Mouse (Mus musculus): ENCODE data around the gene Gm3045. TPM values are rescaled to one million over a fixed set of nuclear protein-coding genes. Genes with fewer than 3 reads are reported as not detected.

Gene Gm3045
- polyA plus RNA-seq, 1 experiment from 2014 or later, result not detected

- H3K9ac ChIP-seq (replicated peaks), result no peak overlapping the region
- peaks cover 65% of the 10 kb centered on the region for H3K27me3 ChIP-seq
- H3K4me3 ChIP-seq, result no peak overlapping the region
- H3K36me3 ChIP-seq, result no peaks in the 10 kb centered on the region
- no peak overlapping the region for H3K27ac ChIP-seq (replicated peaks)
- WGBS, result 58% methylated on average over 13 of the region's 13 CpGs
- no peaks in the 10 kb centered on the region for H3K9me3 ChIP-seq
- H3K4me2 ChIP-seq (replicated peaks), result no peak overlapping the region
- peaks cover 9% of the 10 kb centered on the region for H3K4me1 ChIP-seq
- no peak for ATAC-seq (ENCODE audit: low FRiP score, low read depth)
Observed at GRCm38 (mm10) chr13:56418685-56419483, 7.5 kb upstream of the Gm3045 start.

- 79% methylated on average over 6 of the region's 6 CpGs for WGBS
Observed at GRCm38 (mm10) chr13:56419538-56419937, 6.9 kb upstream of the Gm3045 start.

DNA sequence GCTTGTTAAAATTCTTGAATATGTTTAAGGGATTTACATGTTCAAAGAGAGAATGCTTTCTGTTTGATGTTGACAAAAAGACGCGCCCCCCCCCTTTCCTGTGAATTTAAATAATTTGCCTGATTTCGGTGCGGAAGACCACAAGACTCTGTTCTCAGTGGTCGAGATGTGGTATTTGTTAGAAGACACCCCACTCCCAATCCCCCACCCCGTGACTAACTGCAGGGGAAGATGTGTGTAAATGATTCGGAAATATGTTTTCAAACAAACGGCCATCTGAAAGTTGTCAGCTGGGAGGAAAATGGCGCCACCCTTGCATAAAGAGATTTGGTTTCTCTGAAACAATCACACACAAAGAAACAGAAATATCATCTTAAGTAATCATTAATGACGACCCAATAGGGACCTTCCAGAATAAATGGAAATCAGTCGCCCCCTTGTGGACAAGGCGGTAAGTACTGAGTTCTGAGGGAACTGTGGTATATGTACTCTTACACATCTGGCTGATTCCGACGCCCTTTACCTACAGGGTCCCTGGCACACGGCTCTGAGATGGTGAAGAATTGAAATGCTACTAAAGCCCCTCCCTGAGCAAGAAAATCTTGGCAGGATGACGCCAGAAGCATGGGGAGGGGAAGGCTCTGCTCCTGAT, 4.2 kb upstream of the Gm3045 start:
- no peak overlapping the region for H3K9ac ChIP-seq (replicated peaks)
- H3K4me2 ChIP-seq (replicated peaks), result no peak overlapping the region
- H3K27me3 ChIP-seq, result peaks cover 64% of the 10 kb centered on the region
- H3K36me3 ChIP-seq, result no peaks in the 10 kb centered on the region
- H3K4me3 ChIP-seq, result no peak overlapping the region
- ATAC-seq (ENCODE audit: low FRiP score, low read depth), result no peak
- peaks cover 3% of the 10 kb centered on the region; the same call in 1 of the 2 replicates for H3K4me1 ChIP-seq
- H3K27ac ChIP-seq (replicated peaks), result no peak overlapping the region
- no peaks in the 10 kb centered on the region for H3K9me3 ChIP-seq
- 29% methylated on average over 16 of the region's 16 CpGs for WGBS

More at GRCm38 (mm10) chr13:56419538-56419937, 6.9 kb upstream of the Gm3045 start:
- no peak overlapping the region for H3K4me2 ChIP-seq (replicated peaks)
- H3K27ac ChIP-seq (replicated peaks), result no peak overlapping the region
- H3K9me3 ChIP-seq, result no peaks in the 10 kb centered on the region
- peaks cover 5% of the 10 kb centered on the region for H3K4me1 ChIP-seq
- H3K9ac ChIP-seq (replicated peaks), result no peak overlapping the region
- H3K27me3 ChIP-seq, result peaks cover 68% of the 10 kb centered on the region
- no peaks in the 10 kb centered on the region for H3K36me3 ChIP-seq
- ATAC-seq (ENCODE audit: low FRiP score, low read depth), result no peak
- H3K4me3 ChIP-seq, result no peak overlapping the region

- no peak for ATAC-seq (ENCODE audit: low FRiP score, low read depth)
- Histone ChIP-seq H3K9me3 (no peaks in the 10 kb centered on the region), H3K27me3 (peaks cover 64% of the 10 kb centered on the region), H3K4me3 (no peak overlapping the region), H3K4me1 (peaks cover 6% of the 10 kb centered on the region; the same call in 1 of the 2 replicates), H3K9ac (replicated peaks) (no peak overlapping the region), H3K27ac (replicated peaks) (no peak overlapping the region), H3K36me3 (no peaks in the 10 kb centered on the region), H3K4me2 (replicated peaks) (no peak overlapping the region)
- WGBS, result 86% methylated on average over 7 of the region's 7 CpGs
Observed at GRCm38 (mm10) chr13:56425931-56426330, 463 bp upstream of the Gm3045 start.

- H3K36me3 ChIP-seq, result no peaks in the 10 kb centered on the region
- ATAC-seq (ENCODE audit: low FRiP score, low read depth), result peak; percentile 84
- 30% methylated on average over 16 of the region's 16 CpGs for WGBS
Observed at GRCm38 (mm10) chr13:56428724-56429500, 2.5 kb downstream of the Gm3045 start.

DNA sequence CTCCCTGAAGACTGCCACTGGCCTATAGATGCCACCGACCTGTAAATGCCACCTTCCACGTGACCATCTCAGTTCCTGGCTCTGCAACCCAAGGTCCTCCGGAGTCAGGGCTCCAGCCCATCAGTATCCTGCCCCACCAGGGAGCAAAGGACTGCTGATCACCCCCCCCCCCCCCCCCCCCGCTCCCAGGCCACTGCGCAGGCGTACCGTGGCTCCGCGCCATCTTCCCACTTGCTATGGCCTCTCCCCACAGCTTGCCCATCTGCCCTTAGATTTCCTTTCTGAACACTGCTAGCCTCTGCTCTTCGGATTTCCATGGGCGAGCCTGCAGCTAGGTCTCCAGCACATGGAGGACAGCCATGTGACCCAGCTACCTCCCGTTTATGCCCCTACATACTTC, 6.1 kb downstream of the Gm3045 start:
- Histone ChIP-seq H3K9ac (replicated peaks) (no peak overlapping the region), H3K27me3 (peaks cover 73% of the 10 kb centered on the region), H3K4me2 (replicated peaks) (no peak overlapping the region), H3K9me3 (no peaks in the 10 kb centered on the region), H3K27ac (replicated peaks) (no peak overlapping the region), H3K4me3 (no peak overlapping the region), H3K4me1 (peaks cover 18% of the 10 kb centered on the region), H3K36me3 (no peaks in the 10 kb centered on the region)
- no peak for ATAC-seq (ENCODE audit: low FRiP score, low read depth)
- 93% methylated on average over 11 of the region's 12 CpGs for WGBS

More at GRCm38 (mm10) chr13:56428724-56429500, 2.5 kb downstream of the Gm3045 start:
- Histone ChIP-seq H3K4me2 (replicated peaks) (no peak overlapping the region), H3K27ac (replicated peaks) (no peak overlapping the region), H3K9me3 (no peaks in the 10 kb centered on the region), H3K9ac (replicated peaks) (no peak overlapping the region), H3K27me3 (peaks cover 55% of the 10 kb centered on the region), H3K4me1 (peaks cover 11% of the 10 kb centered on the region), H3K4me3 (no peak overlapping the region)

- Histone ChIP-seq H3K27me3 (peaks cover 73% of the 10 kb centered on the region), H3K4me2 (replicated peaks) (no peak overlapping the region), H3K27ac (replicated peaks) (no peak overlapping the region)
Observed at GRCm38 (mm10) chr13:56433466-56433865, 7.1 kb downstream of the Gm3045 start.

GRCm38 (mm10) chr13:56434311-56434751, 7.9 kb downstream of the Gm3045 start:
- H3K9ac ChIP-seq (replicated peaks), result no peak overlapping the region
- WGBS, result 81% methylated on average over 9 of the region's 9 CpGs
- H3K4me2 ChIP-seq (replicated peaks), result no peak overlapping the region
- no peak overlapping the region for H3K4me3 ChIP-seq
- ATAC-seq (ENCODE audit: low FRiP score, low read depth), result no peak
- H3K4me1 ChIP-seq, result peaks cover 23% of the 10 kb centered on the region
- H3K27ac ChIP-seq (replicated peaks), result no peak overlapping the region
- H3K27me3 ChIP-seq, result peaks cover 73% of the 10 kb centered on the region
- H3K36me3 ChIP-seq, result no peaks in the 10 kb centered on the region
- no peaks in the 10 kb centered on the region for H3K9me3 ChIP-seq

More at GRCm38 (mm10) chr13:56433466-56433865, 7.1 kb downstream of the Gm3045 start:
- 9% methylated on average over 10 of the region's 10 CpGs for WGBS
- Histone ChIP-seq H3K36me3 (no peaks in the 10 kb centered on the region), H3K9me3 (no peaks in the 10 kb centered on the region), H3K4me3 (no peak overlapping the region), H3K4me1 (peaks cover 24% of the 10 kb centered on the region), H3K9ac (replicated peaks) (no peak overlapping the region)
- ATAC-seq (ENCODE audit: low FRiP score, low read depth), result peak; percentile 45; the same call in 1 of the 2 replicates

GRCm38 (mm10) chr13:56435615-56436287, 9.4 kb downstream of the Gm3045 start:
- H3K9me3 ChIP-seq, result no peaks in the 10 kb centered on the region
- no peak overlapping the region for H3K4me3 ChIP-seq
- H3K27ac ChIP-seq (replicated peaks), result no peak overlapping the region
- 69% methylated on average over 10 of the region's 10 CpGs for WGBS
- no peak for ATAC-seq (ENCODE audit: low FRiP score, low read depth)
- H3K36me3 ChIP-seq, result no peaks in the 10 kb centered on the region
- H3K4me2 ChIP-seq (replicated peaks), result no peak overlapping the region
- H3K27me3 ChIP-seq, result peaks cover 74% of the 10 kb centered on the region
- no peak overlapping the region for H3K9ac ChIP-seq (replicated peaks)
- peaks cover 23% of the 10 kb centered on the region for H3K4me1 ChIP-seq

DNA sequence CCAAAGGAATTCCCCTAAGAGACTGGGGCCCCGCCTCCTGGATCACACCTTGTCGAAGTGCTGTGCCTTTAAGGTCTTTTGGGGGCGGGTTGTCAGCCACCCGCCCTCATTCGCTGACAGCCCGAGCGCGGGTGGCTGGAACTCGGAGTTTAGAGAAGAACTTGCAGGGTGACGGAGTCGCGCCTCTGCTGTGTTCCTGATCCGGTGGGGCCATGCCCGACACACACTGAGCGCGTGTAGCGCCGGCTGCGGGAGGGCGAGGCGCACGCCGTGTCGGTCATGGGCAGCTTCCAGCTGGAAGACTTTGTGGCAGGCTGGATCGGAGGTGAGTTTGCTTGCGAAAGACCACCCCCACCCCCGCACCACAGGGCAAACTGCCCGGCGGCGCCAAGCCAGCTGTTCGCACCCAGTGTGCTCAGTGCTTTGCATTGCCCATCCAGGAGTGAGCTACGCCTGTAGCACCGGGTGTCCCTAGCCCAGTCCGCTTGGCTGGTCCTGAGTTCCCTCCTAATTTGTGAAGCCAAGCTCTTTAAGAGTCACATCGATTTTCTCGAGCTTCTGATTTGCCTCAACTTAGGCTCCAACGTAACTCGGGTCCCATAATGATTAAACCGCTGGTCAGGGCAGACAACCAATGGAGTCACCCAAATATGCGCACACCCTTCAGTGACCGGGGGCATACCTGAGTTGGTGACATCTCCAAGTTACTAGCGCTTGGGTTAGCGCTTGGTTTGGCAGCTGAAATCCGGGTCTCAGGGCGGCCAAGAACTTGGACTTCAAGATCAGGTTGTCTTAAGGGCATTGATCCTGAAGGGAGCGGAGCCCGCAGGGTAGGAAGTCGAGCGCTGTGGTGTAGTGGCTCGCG, 12.0 kb downstream of the Gm3045 start, which contains the start of gene Slc25a48:
TSS of gene Slc25a48 (plus strand) at position 145 of the 865 bp plus-strand sequence.
- Histone ChIP-seq H3K9ac (replicated peaks) (0 out of 2 replicates have a peak within 1 kb of the TSS, but pooled peaks have one; percentile 34), H3K27me3 (peaks cover 68% of the 10 kb centered on the region), H3K27ac (replicated peaks) (no peak within 1 kb of the TSS), H3K36me3 (no peaks in the 10 kb centered on the region), H3K9me3 (no peaks in the 10 kb centered on the region), H3K4me2 (replicated peaks) (peak within 1 kb of the TSS; percentile 50), H3K4me3 (peak within 1 kb of the TSS; percentile 28), H3K4me1 (peaks cover 20% of the 10 kb centered on the region)
- ATAC-seq (ENCODE audit: low FRiP score, low read depth), result no peak
- 6% methylated on average over 51 of the region's 51 CpGs for WGBS
